Mouse (Mus musculus) lung, postnatal 14 days (tissue): ENCODE data around the gene Sik3.

Experiments used
- DNase-seq: peaks from one replicate; pipeline ENCODE4 v3.0.0; 2021

Gene Sik3

GRCm38 (mm10) chr9:46016417-46016816 is 3.8 kb downstream of the Sik3 start:
- no peak for DNase-seq

GRCm38 (mm10) chr9:46018316-46018715 is 5.7 kb downstream of the Sik3 start:
- DNase-seq: no peak

DNA sequence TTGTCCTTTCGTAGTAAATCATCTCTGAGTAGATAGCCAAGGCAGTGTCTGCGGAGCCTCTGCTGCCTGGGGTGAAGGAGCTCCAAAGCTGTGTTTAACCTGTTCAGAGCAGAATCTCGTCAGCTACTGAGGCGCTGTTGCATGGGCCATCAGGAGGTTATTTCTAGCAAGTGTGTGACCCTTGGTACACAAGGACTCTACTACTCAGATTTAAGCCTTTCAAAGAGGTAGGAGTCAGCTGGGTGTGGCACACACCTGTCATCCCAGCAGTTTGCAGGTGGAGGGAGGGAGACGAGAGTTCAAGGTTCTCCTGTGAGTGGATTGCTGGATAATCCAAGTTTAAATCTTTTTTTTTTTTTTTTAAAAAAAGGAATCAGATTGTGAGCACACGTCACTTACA is 7.4 kb downstream of the Sik3 start:
- no peak for DNase-seq

- no peak for DNase-seq
These were observed 11.0 kb downstream of the Sik3 start for GRCm38 (mm10) chr9:46023591-46023990.

- no peak for DNase-seq
These were observed 13.6 kb downstream of the Sik3 start for GRCm38 (mm10) chr9:46026058-46026849.

GRCm38 (mm10) chr9:46027994-46028393 is 15.4 kb downstream of the Sik3 start:
- DNase-seq: no peak

DNA sequence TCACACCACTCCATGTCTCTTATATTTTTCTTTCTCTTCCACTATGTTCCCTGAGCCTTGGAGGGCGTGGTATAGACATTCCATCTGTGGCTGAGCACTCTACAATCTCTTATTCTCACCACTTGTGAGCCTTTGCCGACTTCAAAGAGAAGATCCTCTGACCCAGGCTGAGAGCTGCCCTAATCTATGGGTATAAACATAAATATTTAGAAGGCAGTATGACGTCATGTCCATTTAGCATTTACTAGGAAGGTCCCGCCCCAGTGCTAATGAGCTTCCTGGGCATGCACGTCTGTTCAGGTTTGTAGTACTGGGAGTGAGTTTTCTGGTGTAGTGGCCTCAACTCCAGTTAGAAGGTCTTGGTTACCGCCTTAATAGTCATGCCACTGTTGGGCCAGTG is 16.9 kb downstream of the Sik3 start:
- DNase-seq: no peak

DNA sequence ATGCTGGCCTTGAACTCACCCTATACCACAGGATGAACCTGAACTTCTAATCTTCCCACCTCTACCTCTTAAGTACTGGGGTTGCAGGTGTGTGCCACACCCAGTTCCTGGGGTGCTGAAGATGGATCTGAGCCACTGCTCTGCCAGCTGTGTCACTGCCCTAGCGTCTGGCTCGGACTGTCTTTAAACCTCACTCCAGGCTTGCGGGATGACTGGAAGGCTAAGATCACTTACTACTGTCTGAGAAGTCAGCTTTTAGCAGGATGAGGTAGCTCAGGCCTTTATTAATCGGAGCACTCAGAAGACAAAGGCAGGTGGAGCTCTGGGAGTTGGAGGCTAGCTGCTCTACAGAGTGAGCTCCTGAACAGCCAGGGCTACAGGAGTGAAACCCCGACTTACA is 17.6 kb downstream of the Sik3 start:
- DNase-seq: no peak

DNA sequence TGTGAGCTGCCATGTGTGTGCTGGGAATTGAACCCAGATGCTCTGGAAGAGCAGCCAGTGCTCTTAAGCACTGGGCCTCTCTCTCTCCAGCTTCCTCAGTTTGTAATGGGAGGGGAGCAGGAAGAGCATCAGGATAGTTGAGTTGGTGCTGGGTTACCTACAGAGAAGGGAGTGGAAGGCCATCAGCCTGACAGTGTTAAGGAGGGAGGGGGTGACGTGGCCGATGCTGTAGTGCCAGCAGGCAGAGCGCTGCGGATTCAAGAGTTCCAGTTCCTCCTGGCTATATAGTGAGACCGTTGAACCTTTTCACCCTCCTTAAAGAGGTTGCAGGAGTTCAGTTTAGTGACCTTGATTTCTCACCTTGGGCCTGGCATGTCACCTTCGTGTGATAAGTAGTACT is 18.3 kb downstream of the Sik3 start:
- no peak for DNase-seq

- DNase-seq: peak; percentile 65
These were observed 19.6 kb downstream of the Sik3 start for GRCm38 (mm10) chr9:46032190-46032589.

DNA sequence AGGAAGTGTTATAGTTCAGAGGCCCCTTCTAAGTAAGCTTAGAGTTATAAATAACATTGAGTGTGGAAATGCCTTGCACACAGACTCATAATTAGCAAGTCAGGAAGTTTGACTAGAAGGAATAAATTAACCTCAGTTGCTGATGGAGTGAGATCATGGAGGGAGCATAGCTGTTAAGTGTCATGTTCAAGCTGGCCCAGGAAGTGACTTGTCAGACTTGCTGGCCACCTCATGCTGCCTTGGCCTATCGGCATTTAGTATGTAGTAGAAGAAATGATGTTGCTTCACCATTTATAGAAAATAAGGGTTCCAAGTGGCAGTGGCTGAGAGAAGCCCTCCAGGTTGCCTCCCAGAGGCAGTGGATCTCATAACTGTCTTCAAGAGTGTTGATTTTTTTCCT is 20.4 kb downstream of the Sik3 start:
- no peak for DNase-seq

- no peak for DNase-seq
These were observed 21.2 kb downstream of the Sik3 start for GRCm38 (mm10) chr9:46033862-46034261.

DNA sequence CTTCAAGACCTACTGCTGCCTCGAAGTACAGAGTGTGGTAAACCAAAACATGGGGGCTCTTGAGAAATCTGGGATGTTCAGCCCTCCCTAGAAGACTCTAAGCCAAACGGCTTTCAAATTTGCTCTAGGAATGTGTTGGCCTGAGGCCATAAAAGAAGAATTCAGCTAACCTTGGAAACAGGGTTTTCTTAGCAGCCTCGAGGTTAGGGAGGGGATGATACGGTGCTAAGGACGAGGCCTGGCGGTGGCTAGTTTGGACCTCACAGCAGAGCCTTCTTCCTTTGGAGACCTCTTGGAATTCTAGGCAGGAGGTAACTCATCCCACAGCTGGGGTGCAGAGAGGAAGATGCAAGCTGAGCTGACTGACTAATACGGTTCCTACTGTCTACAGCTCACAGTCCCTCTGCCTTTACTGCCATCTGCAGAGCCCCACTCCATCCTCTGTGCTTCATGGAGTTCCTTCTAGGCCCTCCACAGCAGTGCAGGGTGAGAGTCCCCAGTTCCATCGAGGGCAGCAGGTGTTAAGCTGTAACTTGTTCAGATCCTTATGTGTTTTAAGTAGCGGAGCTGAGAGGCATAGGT is 22.8 kb downstream of the Sik3 start:
- DNase-seq: no peak

- no peak for DNase-seq
These were observed 24.3 kb downstream of the Sik3 start for GRCm38 (mm10) chr9:46036881-46037280.

- DNase-seq: no peak
These were observed 26.2 kb downstream of the Sik3 start for GRCm38 (mm10) chr9:46038786-46039185.

DNA sequence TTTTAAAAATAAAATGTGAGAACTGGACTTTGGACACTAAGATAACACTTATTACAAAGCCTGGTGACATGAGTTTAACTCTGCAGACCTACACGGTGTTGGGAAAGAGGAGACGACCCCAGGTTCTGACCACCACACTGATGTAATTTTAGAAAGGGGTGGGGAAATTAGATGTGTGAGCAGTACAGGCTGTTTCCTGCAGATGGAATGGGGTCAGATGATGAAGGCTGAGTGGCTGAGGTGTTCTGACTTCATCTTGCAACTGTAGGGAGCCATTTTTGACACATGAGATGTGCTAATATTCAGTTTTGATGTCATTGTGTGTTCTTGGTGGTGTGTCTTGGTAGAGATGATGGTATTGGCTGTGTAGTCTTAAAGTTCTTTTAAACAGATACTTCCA is 28.6 kb downstream of the Sik3 start:
- no peak for DNase-seq

GRCm38 (mm10) chr9:46042387-46042786 is 29.8 kb downstream of the Sik3 start:
- no peak for DNase-seq

DNA sequence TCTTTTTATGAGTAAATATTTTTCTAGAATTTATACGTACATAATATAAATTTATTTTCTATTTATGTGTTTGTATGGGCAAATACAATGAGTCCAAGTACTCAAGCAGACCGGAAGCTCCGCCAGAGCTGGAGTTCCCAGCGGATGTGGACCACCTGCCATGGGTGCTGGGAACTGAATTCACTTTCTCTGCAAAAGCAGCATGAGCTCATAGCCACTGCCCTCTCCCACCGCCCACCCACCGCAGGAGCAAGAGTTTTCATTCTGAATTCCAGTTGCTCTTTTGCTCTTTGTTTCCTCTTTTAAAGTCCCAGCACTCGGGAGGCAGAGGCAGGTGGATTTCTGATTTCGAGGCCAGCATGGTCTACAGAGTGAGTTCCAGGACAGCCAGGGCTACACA is 31.0 kb downstream of the Sik3 start:
- DNase-seq: no peak

- DNase-seq: no peak
These were observed 34.3 kb downstream of the Sik3 start for GRCm38 (mm10) chr9:46046724-46047517.

DNA sequence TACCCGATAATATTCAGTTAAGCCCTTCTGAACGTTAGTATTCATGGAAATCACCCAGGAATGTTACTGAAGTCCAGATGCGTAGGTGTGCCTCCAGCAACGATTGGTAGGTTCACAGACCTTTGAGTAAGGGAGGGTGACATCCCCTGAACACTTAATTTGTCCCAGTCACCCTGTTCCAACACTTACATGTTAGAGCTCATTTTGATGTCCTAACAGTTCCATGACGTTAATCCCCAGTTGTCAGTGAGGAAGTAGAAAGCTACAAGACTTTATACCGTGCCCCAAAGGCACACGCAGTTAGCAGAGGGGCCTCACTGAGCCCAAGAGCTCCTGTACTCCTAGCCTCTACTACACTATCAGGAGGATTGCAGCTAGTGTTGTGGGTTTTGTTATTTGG is 36.9 kb downstream of the Sik3 start:
- no peak for DNase-seq

DNA sequence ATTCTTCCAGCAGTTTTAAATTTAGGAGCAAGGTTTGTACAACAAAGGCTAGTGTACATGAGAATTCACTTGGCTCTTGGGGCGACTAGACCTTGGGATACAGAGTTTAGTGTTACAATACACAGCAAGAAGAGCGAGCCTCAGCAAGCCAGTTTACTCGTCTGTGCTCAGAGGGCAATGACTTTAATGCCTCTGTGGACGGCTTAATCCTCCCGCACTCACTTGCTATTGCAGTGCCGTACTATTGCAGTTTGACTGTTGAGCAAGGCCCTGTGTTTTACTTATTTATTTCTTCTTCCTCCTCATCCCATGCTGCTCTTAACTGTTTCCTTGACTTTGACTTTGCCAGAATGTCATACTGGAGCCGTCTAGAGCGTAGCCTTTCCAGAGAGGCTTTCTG is 37.6 kb downstream of the Sik3 start:
- no peak for DNase-seq

- no peak for DNase-seq
These were observed 40.5 kb downstream of the Sik3 start for GRCm38 (mm10) chr9:46053014-46053666.

DNA sequence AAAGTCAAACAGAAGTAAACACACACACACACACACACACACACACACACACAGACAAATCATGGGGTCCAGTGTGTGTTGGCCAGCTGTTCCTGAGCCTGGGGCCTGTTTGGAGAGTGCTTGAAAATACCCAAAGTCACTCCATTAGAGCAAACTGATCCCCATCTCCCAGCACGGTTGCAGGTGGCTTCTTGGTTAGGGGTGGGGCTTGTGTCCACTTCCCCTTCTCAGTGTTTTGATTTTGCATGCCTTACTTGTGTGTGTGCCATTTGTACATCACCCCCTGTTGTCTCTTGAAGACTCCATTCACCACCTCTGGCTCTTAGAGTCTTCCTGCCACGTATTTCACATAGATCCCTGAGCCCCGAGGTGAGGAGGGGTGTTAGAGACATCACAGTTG is 45.4 kb downstream of the Sik3 start:
- no peak for DNase-seq

DNA sequence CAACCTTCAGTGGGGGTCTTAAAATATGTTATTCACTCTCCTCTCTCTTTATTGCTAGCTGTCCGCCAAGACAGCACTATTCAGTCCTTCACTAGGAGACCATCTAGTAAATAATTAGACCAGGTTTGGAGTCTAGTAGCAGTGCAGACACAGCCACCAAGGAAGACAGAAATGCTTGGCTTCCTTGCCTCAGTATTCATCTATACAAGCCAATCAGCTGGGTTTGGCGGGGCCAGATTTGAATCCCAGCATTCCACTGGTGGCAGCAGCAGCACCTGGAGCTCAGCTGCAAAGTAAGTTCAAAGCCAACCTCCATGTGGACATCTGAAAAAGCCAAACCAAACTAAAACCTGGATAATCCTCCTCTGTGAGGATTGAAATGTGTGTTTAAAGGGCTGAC is 47.6 kb downstream of the Sik3 start:
- no peak for DNase-seq
